Mouse (Mus musculus): ENCODE measurements around the gene Acadsb.

DNA sequence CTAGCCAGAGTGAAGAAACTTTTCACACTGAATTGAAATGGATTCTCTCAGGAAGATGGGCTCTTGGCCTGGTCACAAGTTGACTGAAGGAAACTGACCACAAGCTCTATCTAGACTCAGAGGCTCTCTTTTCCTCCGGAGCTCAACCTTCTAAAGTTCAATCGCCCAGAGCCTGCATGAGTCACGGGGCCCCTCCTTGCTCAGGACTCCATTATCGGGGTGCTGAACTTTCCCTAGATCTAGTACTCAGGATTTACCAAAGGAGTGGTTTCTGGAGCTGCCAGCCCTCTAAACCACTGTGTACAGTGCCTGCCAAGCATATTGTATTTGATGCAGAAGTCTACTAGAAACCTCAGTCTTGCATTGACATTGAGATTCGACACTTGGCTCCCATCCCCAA is 46.3 kb downstream of the Acadsb start:
- TF ChIP-seq POLR2A (IDR thresholded peaks at IDR 0.05; ENCODE audit: low read depth, low read length): no peak
- TF ChIP-seq CTCF (IDR thresholded peaks at IDR 0.05; ENCODE audit: borderline replicate concordance, insufficient read depth, low read length): no peak
